Mouse (Mus musculus) embryo, embryonic 10.5 days (tissue): ENCODE results near the gene Lman2.
A peak's percentile ranks its signal among the peaks of the same experiment; 100 is the strongest.

Source experiments
- DNase-seq: peaks from one replicate; pipeline ENCODE4 v3.0.0-alpha.2; 2015; ENCODE audit warnings: low spot score

The Lman2 gene

DNA sequence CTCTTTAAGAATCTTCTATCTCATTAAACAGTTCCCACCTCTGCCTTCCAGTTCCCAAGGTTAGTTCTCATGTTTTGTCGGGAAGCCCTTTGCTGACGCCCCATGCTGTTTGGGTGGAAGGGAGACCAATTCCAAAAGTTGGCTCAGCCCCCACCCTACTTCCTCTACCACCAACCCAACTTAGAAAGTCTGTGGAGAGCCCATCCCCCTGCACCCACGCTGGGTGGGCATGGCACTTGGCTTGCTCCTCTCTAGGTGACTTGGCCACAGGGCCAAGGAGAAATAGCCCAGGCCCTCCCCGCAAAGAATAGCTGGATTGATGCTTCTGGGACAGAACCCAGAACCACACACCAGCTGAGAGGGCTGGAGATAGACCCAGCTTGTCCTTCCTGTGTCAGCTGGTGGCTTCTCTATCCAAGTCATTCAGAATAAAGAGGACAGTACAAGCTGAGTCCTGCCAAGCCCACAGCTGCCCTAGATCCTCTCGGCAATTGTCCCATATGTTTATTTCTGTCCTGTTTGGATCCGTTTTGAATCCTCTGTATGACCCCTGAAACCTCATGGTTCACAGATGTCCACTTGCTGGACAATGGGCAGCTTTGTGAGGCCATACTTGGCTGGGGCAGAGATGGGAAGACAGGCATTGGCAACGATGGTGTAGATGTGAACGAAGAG lies 8.6 kb upstream of the Lman2 start:
- DNase-seq, result no peak

DNA sequence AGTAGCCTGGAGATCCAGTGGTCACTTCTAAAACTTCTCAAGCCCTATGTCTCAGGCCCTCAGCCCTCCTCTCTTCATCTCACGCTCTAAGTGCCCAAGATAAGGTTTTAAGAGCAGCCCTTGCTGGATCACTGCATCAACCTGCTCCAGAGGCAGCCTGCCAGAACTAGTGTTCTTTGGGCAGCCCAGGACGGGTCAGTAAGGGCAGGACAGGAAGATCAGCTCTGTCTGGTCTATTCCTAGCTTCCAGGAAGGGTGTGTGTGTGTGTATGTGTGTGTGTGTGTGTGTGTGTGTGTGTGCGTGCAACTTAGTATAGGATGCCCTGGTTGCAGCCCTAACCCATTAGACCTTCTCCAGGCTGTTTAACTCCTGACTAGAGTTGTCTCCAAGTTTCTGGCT lies 7.7 kb upstream of the Lman2 start:
- no peak for DNase-seq

DNA sequence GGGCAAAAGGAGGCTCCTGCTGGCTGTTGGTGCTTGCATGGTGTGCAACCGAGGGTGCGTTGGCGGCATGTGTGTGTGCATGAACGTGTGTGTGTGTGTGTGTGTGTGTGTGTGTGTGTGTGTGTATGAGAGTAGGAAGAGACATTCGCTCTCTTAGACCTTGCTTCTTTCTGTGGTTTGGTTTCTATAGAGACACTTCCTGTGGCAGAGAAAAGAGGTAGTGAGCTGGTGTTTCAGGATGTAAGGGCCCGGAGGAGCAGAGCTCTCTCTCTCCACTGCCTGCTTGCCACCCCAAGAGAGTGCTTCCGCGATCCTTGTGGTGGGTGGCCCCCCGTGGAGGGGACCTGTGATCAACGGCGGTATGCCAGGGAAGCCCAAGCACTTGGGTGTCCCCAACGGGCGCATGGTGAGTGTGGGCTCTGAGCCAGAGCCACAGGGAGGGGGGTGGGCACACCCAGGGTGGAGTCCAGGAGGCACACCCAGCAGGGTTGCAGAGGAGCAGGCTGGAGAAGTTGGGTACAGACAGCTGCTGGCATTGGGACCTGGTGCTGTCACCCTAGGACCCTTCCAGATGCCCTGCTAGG lies 7.0 kb upstream of the Lman2 start, which contains the start of gene Rgs14:
Gene Rgs14, plus strand, starts transcription at position 202 of the 584 bp plus-strand sequence.
- DNase-seq, result no peak

DNA sequence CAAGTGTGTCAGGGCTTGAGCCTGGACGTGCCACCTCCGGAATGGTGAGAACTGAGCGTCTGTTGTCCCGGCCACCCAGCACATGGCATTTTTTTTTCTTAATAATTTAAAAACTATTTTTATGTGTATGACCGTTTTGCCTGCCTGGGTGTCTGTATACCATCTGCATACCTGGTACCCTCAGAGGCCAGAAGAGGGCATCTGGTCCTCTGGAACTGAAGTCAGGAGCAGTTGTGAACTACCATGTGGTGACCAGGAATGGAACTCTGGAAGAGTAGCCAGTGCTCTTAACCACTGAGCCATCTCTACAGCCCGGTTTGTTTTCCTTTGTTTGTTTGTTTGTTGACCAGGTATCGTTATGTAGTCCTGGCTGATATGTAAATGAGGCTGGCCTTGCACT lies 5.8 kb upstream of the Lman2 start:
- DNase-seq, result no peak

DNA sequence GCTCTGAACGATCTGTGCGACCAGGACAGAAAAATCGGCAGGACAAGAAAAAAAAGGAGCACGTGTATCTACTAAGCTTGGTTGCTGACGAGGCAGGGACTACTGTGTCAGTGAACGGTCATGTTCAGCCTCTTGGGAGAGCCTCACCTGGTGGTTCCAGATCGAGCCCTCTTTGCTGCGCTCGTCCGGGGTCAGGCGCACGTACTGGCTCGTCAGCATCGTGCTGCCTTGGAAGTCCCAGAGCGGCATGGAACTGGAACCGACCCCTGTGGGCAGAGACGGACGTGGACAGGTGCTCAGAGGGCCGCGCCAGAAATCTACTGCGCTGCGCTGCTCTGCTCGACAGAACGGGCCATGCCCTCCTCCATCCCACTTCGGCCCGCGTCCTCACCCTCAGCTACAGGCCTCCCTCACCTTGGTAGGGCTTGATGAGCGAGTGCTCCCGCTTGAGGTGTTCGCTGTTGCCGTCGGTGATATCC lies 570 bp downstream of the Lman2 start:
- no peak for DNase-seq

DNA sequence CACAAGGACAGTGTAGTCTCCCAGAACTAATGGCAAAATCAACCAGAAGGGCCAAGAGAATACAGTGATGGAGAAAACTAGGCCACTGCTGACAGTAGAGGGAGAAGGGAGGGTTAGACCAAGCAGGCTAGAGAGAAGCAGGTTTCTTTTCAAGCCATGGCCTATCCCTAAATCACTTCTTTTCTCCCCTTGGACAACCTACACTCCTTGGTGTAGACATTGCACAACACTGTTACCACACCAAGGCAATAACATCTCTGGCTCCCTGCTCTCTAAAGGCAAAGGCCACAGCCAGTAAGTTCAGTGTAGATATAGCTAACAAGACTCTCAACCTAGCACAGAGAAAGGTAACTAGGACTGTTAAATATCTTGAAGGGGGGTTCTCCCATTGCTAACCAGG lies 1.4 kb downstream of the Lman2 start:
- DNase-seq, result no peak

DNA sequence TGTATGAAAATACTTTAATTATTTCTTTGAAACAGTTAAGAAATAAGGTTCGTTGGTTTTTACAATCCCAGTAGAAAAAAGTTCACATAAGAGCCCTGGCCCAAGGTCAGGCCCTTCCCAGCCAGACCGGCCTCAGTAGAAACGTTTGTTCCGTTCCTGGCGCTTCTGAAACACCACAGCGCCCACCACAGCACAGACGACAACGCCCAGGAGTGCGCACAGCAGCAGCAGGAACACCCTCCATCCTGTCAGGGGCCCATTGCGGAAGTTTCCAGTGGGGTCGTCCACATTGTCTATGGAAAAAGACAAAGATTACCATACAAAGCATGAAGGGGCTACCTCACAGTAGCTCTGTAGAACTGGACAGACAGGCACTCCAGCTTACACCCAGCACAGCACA lies 15.8 kb downstream of the Lman2 start:
- DNase-seq, result no peak

DNA sequence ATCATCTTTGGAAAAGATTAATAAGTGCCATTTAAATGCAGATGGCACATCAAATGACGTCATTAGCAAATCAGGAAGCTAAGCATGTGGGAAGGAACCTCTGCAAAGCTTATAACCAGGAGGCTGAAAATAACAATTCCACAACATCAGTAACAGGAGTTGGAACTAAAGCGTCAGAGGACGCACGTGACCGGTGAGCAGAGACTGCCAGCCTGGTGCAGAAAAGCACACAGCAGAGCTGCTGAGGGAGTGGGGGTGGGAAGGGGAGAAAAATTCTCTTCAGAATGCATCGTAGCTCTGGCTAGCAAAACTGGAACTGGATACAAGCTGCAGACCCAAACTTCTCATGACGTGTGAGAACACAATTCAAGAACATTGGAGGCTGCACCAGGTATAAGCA lies 18.3 kb downstream of the Lman2 start:
- no peak for DNase-seq

DNA sequence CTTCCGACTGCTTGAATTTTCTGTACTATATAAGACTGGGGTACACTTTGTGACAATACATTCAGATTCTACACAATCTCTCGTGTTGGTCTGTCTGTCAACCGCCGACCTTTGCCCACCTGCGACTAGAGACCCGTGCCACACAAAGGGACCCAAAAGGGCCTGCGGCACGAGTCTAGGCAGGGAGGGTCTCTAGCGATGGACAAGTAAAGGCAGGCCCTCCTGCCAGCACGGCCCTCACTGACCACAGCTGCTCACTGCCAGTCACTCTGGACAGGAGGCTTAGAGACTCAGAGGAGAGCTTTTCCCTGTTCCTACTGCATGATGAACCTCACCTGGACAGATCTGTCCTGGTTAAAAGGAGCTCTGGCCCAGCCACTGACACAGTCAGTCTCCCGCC lies 20.1 kb downstream of the Lman2 start:
- no peak for DNase-seq

DNA sequence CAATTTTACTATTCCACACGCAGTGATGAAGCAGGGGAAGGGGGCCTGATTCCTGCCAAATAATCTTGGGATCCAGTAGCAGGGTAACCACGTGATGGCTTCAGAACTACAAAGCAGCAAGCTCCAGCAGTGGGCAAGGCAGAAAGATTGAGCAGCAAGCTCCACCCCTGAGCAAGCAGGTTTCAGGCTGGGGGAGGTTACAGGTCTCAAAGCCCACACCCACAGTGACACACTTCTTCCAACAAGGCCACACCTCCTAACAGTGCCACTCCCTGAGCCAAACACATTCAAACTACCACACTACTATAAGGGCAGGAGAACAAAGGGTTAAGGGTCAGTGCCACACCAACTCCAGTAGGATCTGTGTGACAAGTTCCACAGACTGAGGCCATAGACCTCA lies 23.3 kb downstream of the Lman2 start:
- DNase-seq, result no peak

DNA sequence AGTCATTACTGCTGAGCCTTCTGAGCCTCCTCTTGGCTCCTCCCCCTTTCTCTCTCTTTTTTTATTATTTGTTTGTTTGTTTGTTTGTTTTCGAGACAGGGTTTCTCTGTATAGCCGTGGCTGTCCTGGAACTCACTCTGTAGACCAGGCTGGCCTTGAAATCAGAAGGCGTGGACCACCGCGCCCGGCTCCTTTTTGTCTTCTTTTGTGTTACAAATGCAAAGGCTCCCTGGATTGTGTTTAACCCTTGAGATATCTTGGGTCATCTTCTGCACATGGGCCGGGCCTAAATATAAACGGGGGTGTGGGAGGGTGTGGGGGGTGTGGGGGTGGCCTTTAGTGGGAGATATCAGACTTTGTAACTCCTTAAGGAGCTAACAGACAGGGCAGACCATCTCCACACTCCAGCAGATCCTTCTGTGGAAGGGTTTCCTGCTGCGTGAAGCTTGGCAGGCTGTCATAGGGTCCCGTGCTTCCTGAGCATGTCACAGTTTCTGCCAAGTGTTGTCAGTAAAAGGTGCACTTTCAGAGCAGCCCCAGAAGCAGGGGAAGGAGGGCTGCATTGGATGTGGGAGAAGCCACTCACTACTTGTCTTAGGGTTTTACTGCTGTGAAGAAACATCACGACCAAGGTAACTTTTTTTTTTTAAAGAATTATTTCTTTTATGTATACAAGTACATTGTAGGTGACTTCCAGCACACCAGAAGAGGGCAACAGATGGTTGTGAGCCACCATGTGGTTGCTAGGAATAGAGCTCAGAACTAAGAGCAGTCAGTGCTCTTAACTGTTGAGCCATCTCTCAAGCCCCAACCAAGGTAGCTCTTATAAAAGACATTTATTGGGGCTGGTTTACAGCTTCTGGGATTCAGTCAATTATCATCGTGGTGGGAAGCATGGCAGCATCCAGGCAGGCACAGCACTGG lies 24.2 kb downstream of the Lman2 start:
- DNase-seq, result no peak

DNA sequence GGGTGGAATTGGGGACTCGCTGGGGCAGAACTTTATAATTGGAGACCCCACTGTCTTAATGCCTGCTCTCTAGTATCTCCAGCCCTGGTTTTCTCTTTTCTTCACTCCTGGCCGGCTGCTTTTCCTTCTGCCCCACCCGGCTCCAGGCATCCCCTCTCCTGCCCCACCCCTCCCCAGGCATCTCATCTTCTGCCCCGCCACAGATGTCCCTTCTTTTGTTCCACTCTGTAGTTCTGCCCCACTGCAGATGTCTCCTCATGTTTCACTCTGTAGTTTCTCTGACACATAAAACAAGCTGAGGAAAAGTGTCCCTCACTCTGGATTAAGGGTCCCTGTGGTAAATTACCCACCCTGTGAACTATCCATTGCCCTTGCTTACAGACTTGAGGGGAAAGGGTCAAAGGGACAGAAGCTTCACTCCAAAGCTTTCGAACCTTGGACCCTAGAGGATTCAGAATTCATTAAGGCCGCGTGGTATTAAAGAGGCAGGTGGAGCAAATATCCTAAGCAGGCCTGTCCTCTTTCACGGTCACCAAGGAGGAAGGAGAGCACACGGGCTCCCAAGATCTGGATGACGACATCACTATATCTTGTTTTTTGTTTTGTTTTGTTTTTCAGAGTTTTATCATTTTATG lies 25.1 kb downstream of the Lman2 start:
- no peak for DNase-seq

DNA sequence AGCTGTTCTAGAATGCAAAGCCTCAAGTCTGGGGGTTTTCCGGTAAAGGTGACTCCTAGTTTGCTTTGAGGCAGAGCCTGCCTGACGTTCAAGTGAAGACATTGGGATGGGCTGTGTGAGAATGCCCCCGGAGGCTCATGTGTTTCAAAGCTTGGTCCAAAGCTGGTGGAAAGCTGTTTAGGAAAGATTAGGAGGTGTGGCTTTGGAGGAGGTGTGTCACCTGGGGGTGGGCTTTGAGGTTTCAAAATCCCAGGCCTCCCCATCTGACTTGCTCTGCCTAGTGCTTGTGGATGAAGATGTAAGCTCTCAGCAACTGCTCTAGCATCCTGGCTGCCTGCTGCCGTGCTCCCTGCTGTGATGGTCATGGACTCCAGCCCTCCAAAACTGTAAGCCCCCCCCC lies 26.9 kb downstream of the Lman2 start:
- DNase-seq, result no peak

DNA sequence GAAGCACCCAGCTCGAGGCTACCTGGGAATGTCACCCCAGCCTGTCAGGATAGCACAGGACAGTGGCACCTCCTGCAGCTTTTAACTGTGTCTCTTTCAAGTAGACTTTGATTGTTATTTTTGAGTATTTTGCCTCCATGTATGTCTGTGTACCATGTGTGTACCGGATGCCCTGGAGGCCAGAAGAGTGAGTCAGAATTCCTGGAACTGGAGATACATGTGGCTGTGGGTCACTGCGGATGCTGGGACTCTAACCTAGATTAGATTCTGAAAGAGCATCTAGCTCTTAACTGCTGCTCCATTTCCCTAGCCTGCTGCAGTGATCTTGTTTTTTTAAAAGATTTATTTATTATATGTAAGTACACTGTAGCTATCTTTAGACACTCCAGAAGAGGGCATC lies 30.3 kb downstream of the Lman2 start:
- no peak for DNase-seq

DNA sequence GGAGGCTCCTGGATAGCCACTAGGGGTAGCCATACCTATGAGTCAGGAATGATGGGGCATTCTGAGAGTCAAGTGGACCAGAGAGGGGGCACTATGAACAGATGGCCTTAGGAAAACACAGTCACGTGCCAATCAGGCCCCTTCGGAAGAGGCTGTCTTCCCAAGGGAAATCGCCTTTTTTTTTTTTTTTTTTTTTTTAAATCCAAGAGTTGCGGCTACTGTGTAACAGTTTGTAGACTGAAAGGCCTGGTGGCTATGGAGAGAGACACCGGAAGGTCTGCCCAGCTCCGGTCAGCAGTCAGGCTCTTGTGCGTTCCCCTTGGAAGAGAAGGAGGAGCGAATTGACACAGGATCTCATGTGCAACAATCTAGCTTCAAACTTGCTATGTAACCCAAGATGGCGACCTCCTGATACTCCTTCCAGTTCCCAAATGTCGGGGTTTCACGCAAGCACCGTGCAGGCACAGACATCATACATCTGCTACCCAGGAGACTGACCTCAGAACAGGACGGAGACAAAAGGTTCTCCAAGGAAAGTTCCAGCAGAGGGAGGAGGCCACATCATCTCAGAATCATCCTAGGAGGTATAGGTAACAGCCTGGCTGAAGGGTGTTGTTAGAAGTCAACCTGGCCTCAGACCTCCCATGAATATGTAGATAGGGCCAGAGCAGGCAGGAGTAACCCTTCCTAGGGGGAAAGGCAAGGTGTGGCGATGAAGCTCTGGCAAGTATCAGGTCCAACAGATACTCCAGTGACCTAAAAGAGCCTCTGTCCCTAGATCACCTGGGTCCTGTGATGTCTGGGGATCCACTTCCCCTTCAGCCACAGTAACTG lies 31.8 kb downstream of the Lman2 start:
- DNase-seq, result peak; percentile 16

DNA sequence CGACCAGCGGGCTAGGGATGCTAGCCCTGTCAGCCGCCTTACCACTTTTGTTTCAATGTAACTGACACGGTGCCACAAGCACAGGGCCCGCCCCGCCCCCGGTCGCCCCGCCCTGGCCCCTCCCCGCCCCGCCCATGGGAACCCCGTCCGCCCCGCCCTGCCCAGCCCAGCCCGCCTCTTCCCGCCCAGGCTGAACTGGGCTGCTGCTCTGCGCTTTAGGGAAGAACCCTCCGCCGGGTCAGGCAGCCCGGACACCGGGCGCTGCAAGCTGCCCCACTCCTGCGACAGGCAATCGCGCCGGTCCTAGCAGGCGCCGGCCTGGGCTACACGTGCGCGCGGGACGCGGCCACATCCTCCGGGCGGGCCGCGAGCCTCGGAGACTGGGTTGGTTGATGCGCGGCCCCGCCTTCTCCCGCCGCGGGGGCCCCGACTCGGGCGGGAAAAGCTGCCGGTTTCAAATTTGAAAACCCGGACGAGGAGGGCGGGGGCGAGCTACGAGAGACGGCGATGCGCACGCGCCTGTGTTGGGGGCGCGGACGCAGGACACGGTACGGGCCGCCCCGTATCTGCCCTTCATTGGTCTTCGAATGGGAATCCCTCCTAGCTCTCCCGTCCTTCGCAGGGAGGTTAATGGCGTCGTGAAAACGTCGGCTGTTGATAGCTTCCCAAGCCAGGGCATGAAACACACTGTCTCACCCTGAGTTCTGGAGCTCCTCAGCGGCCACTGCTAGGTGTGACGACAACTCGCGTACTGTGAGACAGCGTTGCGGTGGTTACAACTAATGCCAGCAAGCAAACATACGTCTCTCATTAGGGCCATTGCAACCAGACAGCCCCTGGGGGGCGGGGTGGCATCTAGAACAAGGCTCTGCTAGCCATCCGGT lies 32.7 kb downstream of the Lman2 start, which contains the start of gene Mxd3:
Gene Mxd3, minus strand, starts transcription at position 141 of the 884 bp plus-strand sequence.
- peak; percentile 93 for DNase-seq

DNA sequence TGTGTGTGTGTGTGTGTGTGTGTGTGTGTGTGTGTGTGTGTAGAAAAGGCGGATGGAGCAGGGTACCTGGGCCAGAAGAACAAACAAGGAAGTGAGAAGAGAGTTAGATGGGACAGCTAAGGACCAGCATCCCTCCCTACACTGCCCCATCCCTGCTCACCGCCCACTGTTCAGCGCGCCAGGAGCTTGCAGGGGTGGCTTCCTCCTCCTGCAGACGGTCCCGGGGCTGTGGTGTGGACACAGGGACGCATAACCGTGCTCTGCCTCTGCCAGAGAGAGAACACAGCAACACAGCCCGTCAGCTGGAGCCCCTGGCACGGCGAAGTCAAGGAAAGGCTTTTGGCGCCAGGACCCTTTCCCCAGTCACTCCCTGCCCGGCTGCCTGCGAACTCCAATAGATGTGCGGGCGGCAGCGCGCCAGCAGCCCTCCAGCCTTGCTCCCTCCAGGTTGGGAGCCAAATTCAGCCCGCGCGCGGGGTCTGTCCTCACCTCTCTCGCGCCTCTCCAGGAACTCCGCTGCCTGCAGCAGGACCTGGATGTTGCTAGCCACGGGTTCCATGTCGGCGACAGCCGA lies 33.4 kb downstream of the Lman2 start:
- DNase-seq, result no peak

DNA sequence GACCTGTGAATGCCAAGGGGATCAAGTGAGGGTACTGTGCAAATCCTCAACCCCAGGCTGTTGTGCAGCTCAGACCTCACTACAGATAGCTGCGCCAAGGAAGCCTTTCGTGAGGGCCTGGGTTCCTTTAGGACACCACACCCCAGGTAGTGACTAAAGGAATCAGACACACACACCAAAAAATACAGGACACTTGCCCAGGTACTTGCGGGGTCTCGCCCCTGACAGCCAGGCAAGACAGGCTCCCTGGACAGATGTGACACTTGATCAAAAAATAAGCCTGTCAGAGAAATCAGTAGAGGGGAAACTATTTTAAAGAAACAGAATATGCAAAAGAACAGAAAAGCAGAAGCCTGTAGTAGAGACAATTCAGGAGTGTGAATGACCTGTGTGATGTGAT lies 33.9 kb downstream of the Lman2 start:
- no peak for DNase-seq

DNA sequence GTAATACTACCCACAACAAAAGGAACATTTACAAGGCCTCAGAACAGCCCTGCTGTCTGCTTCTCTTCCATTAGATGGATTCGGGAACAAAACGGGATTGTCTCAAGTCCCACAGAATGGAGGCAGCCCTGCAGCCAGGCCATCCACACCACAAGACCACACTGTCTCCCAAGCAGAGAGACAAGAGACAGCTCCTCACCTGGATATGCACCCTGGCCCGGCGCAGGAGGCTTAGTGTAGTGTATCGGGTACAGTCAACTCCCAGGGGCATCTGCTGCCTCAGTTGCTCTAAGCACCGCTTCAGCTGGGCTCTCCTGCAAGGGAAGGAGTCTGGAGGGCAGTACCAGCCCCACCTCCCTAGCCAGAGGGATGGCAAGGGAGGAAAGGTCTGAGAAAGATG lies 34.4 kb downstream of the Lman2 start:
- DNase-seq, result no peak

DNA sequence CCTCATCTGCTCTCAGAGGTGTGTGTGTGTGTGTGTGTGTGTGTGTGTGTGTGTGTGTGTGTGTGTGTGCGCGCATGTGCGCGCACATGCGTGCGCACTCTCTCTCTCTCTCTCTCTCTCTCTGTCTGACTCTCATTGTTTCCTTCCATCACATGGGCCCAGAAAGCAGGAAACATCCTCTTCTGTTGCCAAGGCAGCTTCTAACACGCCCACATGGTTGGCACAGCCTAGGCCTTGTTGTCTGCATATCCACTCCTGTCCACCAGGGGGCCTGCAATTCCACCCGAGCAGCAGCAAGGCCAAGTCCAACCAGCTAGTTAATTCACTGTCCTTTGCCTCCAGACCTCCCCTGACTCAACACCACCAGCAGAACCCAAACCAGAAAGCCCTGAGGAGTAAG lies 35.0 kb downstream of the Lman2 start:
- DNase-seq, result peak; percentile 87
